Mouse (Mus musculus) cerebellum, adult 18-20 months (tissue): ENCODE data around the gene Gm20388.
A peak's percentile ranks its signal among the peaks of the same experiment; 100 is the strongest.

Source experiments
- DNase-seq, 2 experiments: peaks; one replicate each; pipeline ENCODE4 v3.0.0; 2021

Gm20388 gene

GRCm38 (mm10) chr8:120557170-120557965 is 646.7 kb downstream of the Gm20388 start:
- DNase-seq = peak; percentile 70 to 71

GRCm38 (mm10) chr8:120558162-120558561 is 647.5 kb downstream of the Gm20388 start:
- DNase-seq = peak; percentile 57

GRCm38 (mm10) chr8:120559654-120560053 is 649.0 kb downstream of the Gm20388 start:
- peak in 1 of 2 experiments; percentile 37 for DNase-seq

GRCm38 (mm10) chr8:120560535-120560934 is 649.9 kb downstream of the Gm20388 start:
- DNase-seq = no peak

- peak; percentile 56 to 57 for DNase-seq
Measured at GRCm38 (mm10) chr8:120561539-120562435, 651.1 kb downstream of the Gm20388 start.

- DNase-seq = no peak
Measured at GRCm38 (mm10) chr8:120562680-120563347, 652.2 kb downstream of the Gm20388 start.

GRCm38 (mm10) chr8:120563348-120563724 is 652.7 kb downstream of the Gm20388 start:
- DNase-seq = peak in 1 of 2 experiments; percentile 28

- DNase-seq = peak; percentile 68 to 74
Measured at GRCm38 (mm10) chr8:120563851-120564837, 653.5 kb downstream of the Gm20388 start.

GRCm38 (mm10) chr8:120565151-120565711 is 654.6 kb downstream of the Gm20388 start:
- DNase-seq = no peak

- DNase-seq = peak; percentile 67 to 73
Measured at GRCm38 (mm10) chr8:120566681-120567080, 656.0 kb downstream of the Gm20388 start.

GRCm38 (mm10) chr8:120567731-120568130 is 657.1 kb downstream of the Gm20388 start:
- DNase-seq = no peak

- DNase-seq = no peak
Measured at GRCm38 (mm10) chr8:120568164-120568798, 657.6 kb downstream of the Gm20388 start.

- no peak for DNase-seq
Measured at GRCm38 (mm10) chr8:120569123-120569522, 658.5 kb downstream of the Gm20388 start.

- DNase-seq = peak; percentile 75 to 87
Measured at GRCm38 (mm10) chr8:120569939-120570715, 659.5 kb downstream of the Gm20388 start.

- peak in 1 of 2 experiments; percentile 8 for DNase-seq
Measured at GRCm38 (mm10) chr8:120571561-120571960, 660.9 kb downstream of the Gm20388 start.

GRCm38 (mm10) chr8:120572534-120572933 is 661.9 kb downstream of the Gm20388 start:
- peak; percentile 63 to 68 for DNase-seq

- peak; percentile 33 to 40 for DNase-seq
Measured at GRCm38 (mm10) chr8:120573866-120574265, 663.2 kb downstream of the Gm20388 start.

- peak in 1 of 2 experiments; percentile 13 for DNase-seq
Measured at GRCm38 (mm10) chr8:120574941-120575340, 664.3 kb downstream of the Gm20388 start.

- DNase-seq = no peak
Measured at GRCm38 (mm10) chr8:120575801-120576200, 665.2 kb downstream of the Gm20388 start.

GRCm38 (mm10) chr8:120577821-120578220 is 667.2 kb downstream of the Gm20388 start:
- DNase-seq = peak in 1 of 2 experiments; percentile 53
